Mouse (Mus musculus): ENCODE measurements around the gene Hoxc6. TPM values are rescaled to one million over a fixed set of nuclear protein-coding genes. Genes with fewer than 3 reads are reported as not detected.

The Hoxc6 gene
- polyA plus RNA-seq, 1 experiment from 2014 or later: 0.18 TPM

GRCm38 (mm10) chr15:102980912-102981311, 17.1 kb upstream of the Hoxc6 start:
- H3K4me2 ChIP-seq: peak overlapping the region; percentile 66
- no peak overlapping the region for H3K27ac ChIP-seq (ENCODE audit: poor library complexity, severe bottlenecking)
- H3K9me3 ChIP-seq (replicated peaks): no peaks in the 10 kb centered on the region
- H3K9ac ChIP-seq: no peak overlapping the region
- H3K36me3 ChIP-seq: no peaks in the 10 kb centered on the region
- no peak for ATAC-seq (ENCODE audit: insufficient number of reproducible peaks, low FRiP score)
- peaks cover 15% of the 10 kb centered on the region for H3K4me1 ChIP-seq (replicated peaks)
- peak overlapping the region; percentile 38 for H3K4me3 ChIP-seq
- peaks cover 99% of the 10 kb centered on the region for H3K27me3 ChIP-seq (replicated peaks)
- WGBS: under 1% methylated on average over 14 of the region's 14 CpGs

- Histone ChIP-seq H3K9ac (no peak overlapping the region), H3K4me2 (peak overlapping the region; percentile 66), H3K9me3 (replicated peaks) (no peaks in the 10 kb centered on the region), H3K27me3 (replicated peaks) (peaks cover 99% of the 10 kb centered on the region), H3K4me1 (replicated peaks) (peaks cover 15% of the 10 kb centered on the region), H3K4me3 (peak overlapping the region; percentile 38), H3K27ac (ENCODE audit: poor library complexity, severe bottlenecking) (no peak overlapping the region), H3K36me3 (no peaks in the 10 kb centered on the region)
- WGBS: under 1% methylated on average over 88 of the region's 88 CpGs
- ATAC-seq (ENCODE audit: insufficient number of reproducible peaks, low FRiP score): 0 out of 2 replicates have a peak, but pooled peaks have one; percentile 18
Observed at GRCm38 (mm10) chr15:102981379-102982288, 16.4 kb upstream of the Hoxc6 start.

- WGBS: 1% methylated on average over 12 of the region's 12 CpGs
- Histone ChIP-seq H3K27ac (ENCODE audit: poor library complexity, severe bottlenecking) (no peak overlapping the region), H3K9ac (no peak overlapping the region), H3K4me2 (no peak overlapping the region), H3K4me1 (replicated peaks) (peaks cover 10% of the 10 kb centered on the region), H3K27me3 (replicated peaks) (peaks cover 99% of the 10 kb centered on the region), H3K36me3 (no peaks in the 10 kb centered on the region), H3K9me3 (replicated peaks) (no peaks in the 10 kb centered on the region), H3K4me3 (no peak overlapping the region)
- no peak for ATAC-seq (ENCODE audit: insufficient number of reproducible peaks, low FRiP score)
Observed at GRCm38 (mm10) chr15:102983716-102984115, 14.3 kb upstream of the Hoxc6 start.

GRCm38 (mm10) chr15:102984521-102984920, 13.5 kb upstream of the Hoxc6 start:
- peaks cover 99% of the 10 kb centered on the region for H3K27me3 ChIP-seq (replicated peaks)
- ATAC-seq (ENCODE audit: insufficient number of reproducible peaks, low FRiP score): no peak
- WGBS: 2% methylated on average over 10 of the region's 10 CpGs
- H3K4me1 ChIP-seq (replicated peaks): peaks cover 10% of the 10 kb centered on the region
- H3K27ac ChIP-seq (ENCODE audit: poor library complexity, severe bottlenecking): no peak overlapping the region
- no peaks in the 10 kb centered on the region for H3K9me3 ChIP-seq (replicated peaks)
- H3K36me3 ChIP-seq: no peaks in the 10 kb centered on the region
- no peak overlapping the region for H3K9ac ChIP-seq
- H3K4me3 ChIP-seq: no peak overlapping the region
- no peak overlapping the region for H3K4me2 ChIP-seq

- H3K27me3 ChIP-seq (replicated peaks): peaks cover 99% of the 10 kb centered on the region
- H3K9me3 ChIP-seq (replicated peaks): no peaks in the 10 kb centered on the region
- H3K36me3 ChIP-seq: no peaks in the 10 kb centered on the region
- WGBS: 7% methylated on average over 3 of the region's 3 CpGs
- H3K4me2 ChIP-seq: no peak overlapping the region
- no peak overlapping the region for H3K4me3 ChIP-seq
- H3K4me1 ChIP-seq (replicated peaks): peaks cover 10% of the 10 kb centered on the region
- ATAC-seq (ENCODE audit: insufficient number of reproducible peaks, low FRiP score): no peak
- no peak overlapping the region for H3K27ac ChIP-seq (ENCODE audit: poor library complexity, severe bottlenecking)
- H3K9ac ChIP-seq: no peak overlapping the region
Observed at GRCm38 (mm10) chr15:102984925-102985324, 13.1 kb upstream of the Hoxc6 start.

GRCm38 (mm10) chr15:102987124-102987833, 10.8 kb upstream of the Hoxc6 start:
- Histone ChIP-seq H3K4me2 (no peak overlapping the region), H3K9ac (no peak overlapping the region), H3K9me3 (replicated peaks) (no peaks in the 10 kb centered on the region), H3K36me3 (no peaks in the 10 kb centered on the region), H3K27ac (ENCODE audit: poor library complexity, severe bottlenecking) (no peak overlapping the region), H3K4me1 (replicated peaks) (peaks cover 7% of the 10 kb centered on the region; the same call in 1 of the 2 replicates), H3K4me3 (no peak overlapping the region), H3K27me3 (replicated peaks) (peaks cover 99% of the 10 kb centered on the region)
- ATAC-seq (ENCODE audit: insufficient number of reproducible peaks, low FRiP score): no peak
- WGBS: 2% methylated on average over 21 of the region's 21 CpGs

GRCm38 (mm10) chr15:102988078-102988477, 10.0 kb upstream of the Hoxc6 start:
- H3K27ac ChIP-seq (ENCODE audit: poor library complexity, severe bottlenecking): no peak overlapping the region
- no peaks in the 10 kb centered on the region for H3K36me3 ChIP-seq
- no peak overlapping the region for H3K9ac ChIP-seq
- ATAC-seq (ENCODE audit: insufficient number of reproducible peaks, low FRiP score): no peak
- H3K4me3 ChIP-seq: no peak overlapping the region
- WGBS: 19% methylated on average over 5 of the region's 5 CpGs
- H3K4me1 ChIP-seq (replicated peaks): peaks cover 7% of the 10 kb centered on the region; the same call in 1 of the 2 replicates
- H3K9me3 ChIP-seq (replicated peaks): no peaks in the 10 kb centered on the region
- H3K4me2 ChIP-seq: no peak overlapping the region
- H3K27me3 ChIP-seq (replicated peaks): peaks cover 99% of the 10 kb centered on the region

- H3K9me3 ChIP-seq (replicated peaks): no peaks in the 10 kb centered on the region
- no peaks in the 10 kb centered on the region for H3K36me3 ChIP-seq
- H3K27ac ChIP-seq (ENCODE audit: poor library complexity, severe bottlenecking): no peak within 1 kb of the TSS
- peak within 1 kb of the TSS; percentile 20 for H3K4me3 ChIP-seq
- H3K9ac ChIP-seq: no peak within 1 kb of the TSS
- no peak for ATAC-seq (ENCODE audit: insufficient number of reproducible peaks, low FRiP score)
- H3K4me1 ChIP-seq (replicated peaks): peaks cover 7% of the 10 kb centered on the region; the same call in 1 of the 2 replicates
- 2% methylated on average over 66 of the region's 69 CpGs for WGBS
- H3K4me2 ChIP-seq: peak within 1 kb of the TSS; percentile 54
- H3K27me3 ChIP-seq (replicated peaks): peaks cover 94% of the 10 kb centered on the region
Observed at GRCm38 (mm10) chr15:102990461-102991397, 7.3 kb upstream of the Hoxc6 start, which contains the start of gene Hoxc8. TSS of gene Hoxc8 (plus strand) at chr15:102990607.

GRCm38 (mm10) chr15:102991782-102992181, 6.3 kb upstream of the Hoxc6 start:
- WGBS: under 1% methylated on average over 7 of the region's 7 CpGs
- Histone ChIP-seq H3K4me3 (no peak overlapping the region), H3K27me3 (replicated peaks) (peaks cover 94% of the 10 kb centered on the region), H3K9me3 (replicated peaks) (no peaks in the 10 kb centered on the region), H3K9ac (no peak overlapping the region), H3K36me3 (no peaks in the 10 kb centered on the region), H3K4me1 (replicated peaks) (peaks cover 7% of the 10 kb centered on the region; the same call in 1 of the 2 replicates), H3K4me2 (no peak overlapping the region), H3K27ac (ENCODE audit: poor library complexity, severe bottlenecking) (no peak overlapping the region)
- ATAC-seq (ENCODE audit: insufficient number of reproducible peaks, low FRiP score): no peak

GRCm38 (mm10) chr15:102992206-102992605, 5.9 kb upstream of the Hoxc6 start:
- peaks cover 7% of the 10 kb centered on the region; the same call in 1 of the 2 replicates for H3K4me1 ChIP-seq (replicated peaks)
- H3K36me3 ChIP-seq: no peaks in the 10 kb centered on the region
- H3K27ac ChIP-seq (ENCODE audit: poor library complexity, severe bottlenecking): no peak overlapping the region
- no peak for ATAC-seq (ENCODE audit: insufficient number of reproducible peaks, low FRiP score)
- no peak overlapping the region for H3K9ac ChIP-seq
- H3K4me2 ChIP-seq: no peak overlapping the region
- H3K9me3 ChIP-seq (replicated peaks): no peaks in the 10 kb centered on the region
- WGBS: under 1% methylated on average over 11 of the region's 11 CpGs
- H3K27me3 ChIP-seq (replicated peaks): peaks cover 92% of the 10 kb centered on the region
- H3K4me3 ChIP-seq: no peak overlapping the region
